Mouse (Mus musculus) lung, adult 2 months (tissue): ENCODE results near the gene Ankrd6. TPM values are rescaled to one million over a fixed set of nuclear protein-coding genes. Genes with fewer than 3 reads are reported as not detected.

Experiments used
- DNase-seq: peaks from one replicate; pipeline ENCODE4 v3.0.0; 2022
- H3K4me1 ChIP-seq: fragments of 200-500 bp; 2 replicates; pipeline ENCODE4 v1.6.1; 2011; ENCODE audit warnings: low read length; ENCODE audit not compliant: control insufficient read depth, insufficient read depth
- H3K4me3 ChIP-seq: fragments of 200-500 bp; replicated peaks from 2 replicates; pipeline ENCODE3; 2011; ENCODE audit warnings: low read depth, mild to moderate bottlenecking, control low read depth, low read length; ENCODE audit errors: extremely low read depth
- CTCF ChIP-seq: fragments of 200-500 bp; IDR thresholded peaks from 2 replicates; pipeline ENCODE4 v1.5.1; 2011; ENCODE audit warnings: mild to moderate bottlenecking, low read length, control low read depth; ENCODE audit not compliant: insufficient read depth
- POLR2A ChIP-seq: fragments of 200-500 bp; IDR thresholded peaks from 2 replicates; pipeline ENCODE4 v1.6.1; 2011; ENCODE audit warnings: low read depth, mild to moderate bottlenecking, control low read depth, low read length, borderline replicate concordance; ENCODE audit errors: extremely low read depth
- WGBS: fragments of 180-500 bp; shearing (Covaris S2); methylation state at CpG from one replicate; pipeline ENCODE4 v1.1.7; 2018; 5-methylcytosine and 5-hydroxymethylcytosine counted together
- polyA plus RNA-seq: library from polyadenylated mRNA; depleted of rRNA; stranded (reverse); fragments of >200 nt; gene quantifications from 2 replicates; pipeline ENCODE4 v1.2.3, GENCODE M21; 2012; rRNA removed

Gene Ankrd6
- polyA plus RNA-seq, result 0.34 and 0.72 TPM in 2 replicates

DNA sequence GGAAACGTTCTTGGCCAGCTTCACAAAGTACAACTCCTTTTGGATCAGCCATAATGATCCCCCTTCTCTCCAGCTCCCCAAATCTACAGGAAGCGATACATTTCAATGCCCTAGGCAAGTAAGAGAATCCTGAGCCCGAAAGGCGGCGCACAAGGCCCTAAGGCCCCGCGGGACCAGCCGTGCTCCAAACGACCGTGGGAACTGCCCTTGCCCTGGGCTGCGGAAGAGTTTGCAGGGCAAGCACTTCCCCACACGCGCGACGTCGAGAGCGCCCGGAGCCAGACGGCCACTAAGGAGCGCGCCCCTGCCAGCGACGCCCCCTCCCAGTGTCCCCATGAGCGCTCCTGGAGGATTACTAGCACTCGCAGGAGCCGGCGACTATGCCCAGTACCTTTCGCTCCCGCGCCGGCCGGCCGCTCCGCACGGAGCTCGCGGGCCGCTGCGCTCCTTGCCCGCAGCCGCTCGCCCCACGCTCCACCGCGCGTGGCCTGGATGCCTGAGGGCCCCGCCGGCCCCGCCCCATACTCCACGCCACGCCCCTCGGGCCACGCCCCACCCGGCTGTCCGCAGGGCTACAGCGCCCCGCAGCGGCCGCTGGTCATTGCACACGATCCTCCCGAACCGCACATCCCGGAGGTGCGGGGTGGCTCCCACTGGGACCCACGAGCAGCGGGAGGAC, at the start of gene Ankrd6:
Gene Ankrd6, minus strand, starts transcription at position 486 of the 679 bp plus-strand sequence.
- Histone ChIP-seq H3K4me3 (peak within 1 kb of the TSS; percentile 9), H3K4me1 (peaks cover 2% of the 10 kb centered on the region)
- TF ChIP-seq CTCF (no peak), POLR2A (no peak)
- DNase-seq, result peak; percentile 62
- 2% methylated on average over 66 of the region's 66 CpGs for WGBS

DNA sequence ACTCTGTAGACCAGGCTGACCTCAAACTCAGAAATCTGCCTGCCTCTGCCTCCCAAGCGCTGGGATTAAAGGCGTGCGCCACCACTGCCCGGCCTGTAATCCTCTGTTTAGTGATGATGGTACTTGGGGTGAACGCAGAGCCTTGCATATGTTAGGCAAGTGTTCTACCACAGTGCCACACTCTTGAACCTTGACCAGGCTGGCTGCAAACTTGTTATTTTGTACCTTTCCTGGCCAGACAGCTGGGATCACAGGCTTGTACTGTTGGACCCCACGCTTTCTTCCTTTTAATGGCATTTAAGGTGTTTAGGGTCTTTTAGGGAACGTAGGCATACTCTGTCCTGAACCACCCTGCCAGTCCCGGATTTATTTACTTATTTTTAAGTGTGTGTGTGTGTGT, 48.4 kb upstream of the Ankrd6 start:
- DNase-seq, result no peak
- 94% methylated on average over 8 of the region's 8 CpGs for WGBS
- TF ChIP-seq CTCF (no peak), POLR2A (no peak)
- H3K4me1 ChIP-seq, result no peaks in the 10 kb centered on the region
- no peak overlapping the region for H3K4me3 ChIP-seq

DNA sequence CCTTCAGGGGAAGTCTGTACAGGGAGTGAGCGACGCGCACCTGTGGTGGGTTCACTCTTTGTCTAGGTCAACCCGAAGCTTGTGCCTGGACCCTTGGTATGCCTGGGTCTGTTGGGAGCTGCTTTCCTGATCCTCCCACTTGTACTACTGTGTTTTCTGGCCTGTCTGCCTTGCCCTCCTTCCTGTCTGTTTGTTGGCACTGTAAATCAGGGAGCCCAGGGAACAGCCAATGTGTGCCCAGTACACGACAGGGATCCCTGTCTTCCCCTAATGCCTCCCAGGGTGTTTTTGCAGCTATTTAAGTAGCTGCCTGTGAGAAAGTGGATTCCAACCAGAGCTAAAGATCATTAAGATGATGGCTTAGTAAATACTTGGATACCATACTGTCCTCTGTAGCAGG, 46.9 kb upstream of the Ankrd6 start:
- no peak for DNase-seq
- no peak overlapping the region for H3K4me3 ChIP-seq
- no peak for TF ChIP-seq CTCF
- no peak for TF ChIP-seq POLR2A
- WGBS, result 81% methylated on average over 5 of the region's 5 CpGs
- no peaks in the 10 kb centered on the region for H3K4me1 ChIP-seq

DNA sequence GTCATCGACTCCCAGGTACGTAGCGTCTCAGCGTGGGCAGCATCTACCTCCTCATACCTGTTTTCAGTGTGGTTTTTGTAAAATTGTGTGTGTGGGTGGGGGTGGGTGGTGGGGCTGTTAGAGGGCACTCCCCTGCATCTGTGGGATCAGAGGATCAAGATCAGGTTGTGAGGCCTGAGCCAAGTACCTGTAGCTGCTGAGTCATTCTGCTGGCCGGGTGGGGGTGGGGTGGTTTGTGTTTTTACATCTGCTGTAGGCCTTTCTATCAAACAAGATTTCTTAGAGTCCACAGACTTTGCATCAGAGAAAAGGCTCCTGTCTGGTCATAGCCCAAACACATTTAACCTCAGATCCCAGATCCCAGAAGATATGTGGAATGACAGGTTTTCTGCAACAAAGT, 45.4 kb upstream of the Ankrd6 start:
- no peak overlapping the region for H3K4me3 ChIP-seq

DNA sequence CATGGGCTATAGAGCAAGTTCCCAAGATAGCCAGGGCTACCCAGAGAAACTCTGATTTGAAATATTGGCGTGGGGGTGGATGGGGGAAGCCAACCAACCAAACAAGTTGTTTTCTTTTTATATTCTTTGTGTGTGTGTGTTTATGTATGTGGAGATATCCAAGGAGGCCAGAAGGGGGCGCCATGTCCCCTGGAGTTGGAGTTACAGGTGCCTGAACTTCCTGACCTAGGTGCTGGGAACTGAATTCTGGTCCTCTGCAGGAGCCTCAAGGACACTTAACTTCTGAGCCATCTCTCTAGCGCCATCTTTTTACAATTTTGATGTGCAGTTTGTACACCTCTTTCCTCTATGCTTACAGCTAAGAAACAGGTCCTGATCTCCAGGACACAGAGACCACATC, 43.5 kb upstream of the Ankrd6 start:
- no peak for DNase-seq
- WGBS, result 77% methylated on average over 3 of the region's 3 CpGs
- no peak overlapping the region for H3K4me3 ChIP-seq
- no peaks in the 10 kb centered on the region for H3K4me1 ChIP-seq
- TF ChIP-seq CTCF (no peak), POLR2A (no peak)

More for the DNA sequence above, 45.4 kb upstream of the Ankrd6 start:
- no peaks in the 10 kb centered on the region for H3K4me1 ChIP-seq
- WGBS, result 94% methylated on average over 5 of the region's 5 CpGs
- TF ChIP-seq POLR2A (no peak), CTCF (no peak)
- DNase-seq, result no peak

DNA sequence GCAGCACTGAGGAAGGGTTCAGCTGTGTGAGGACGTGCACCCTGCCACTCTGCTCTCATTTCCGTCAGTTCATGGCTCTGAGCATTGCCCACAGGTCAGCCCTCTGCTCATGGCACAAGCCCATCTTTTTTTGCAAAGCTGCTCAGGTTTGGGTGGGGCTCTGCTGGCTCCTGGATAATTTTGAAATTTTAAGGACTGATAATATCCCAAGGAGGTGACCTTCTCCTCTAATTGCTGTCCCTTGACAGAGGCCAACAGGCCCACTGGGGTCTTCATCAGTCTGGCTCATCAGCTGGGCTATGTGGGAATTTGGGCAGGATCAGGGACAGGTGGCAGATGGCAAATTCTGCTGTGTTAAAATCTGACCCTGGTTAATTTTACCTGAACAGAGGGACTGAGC, 38.7 kb upstream of the Ankrd6 start:
- H3K4me1 ChIP-seq, result no peaks in the 10 kb centered on the region
- TF ChIP-seq CTCF, result no peak
- TF ChIP-seq POLR2A, result no peak
- H3K4me3 ChIP-seq, result no peak overlapping the region
- WGBS, result 83% methylated on average over 2 of the region's 2 CpGs
- no peak for DNase-seq

DNA sequence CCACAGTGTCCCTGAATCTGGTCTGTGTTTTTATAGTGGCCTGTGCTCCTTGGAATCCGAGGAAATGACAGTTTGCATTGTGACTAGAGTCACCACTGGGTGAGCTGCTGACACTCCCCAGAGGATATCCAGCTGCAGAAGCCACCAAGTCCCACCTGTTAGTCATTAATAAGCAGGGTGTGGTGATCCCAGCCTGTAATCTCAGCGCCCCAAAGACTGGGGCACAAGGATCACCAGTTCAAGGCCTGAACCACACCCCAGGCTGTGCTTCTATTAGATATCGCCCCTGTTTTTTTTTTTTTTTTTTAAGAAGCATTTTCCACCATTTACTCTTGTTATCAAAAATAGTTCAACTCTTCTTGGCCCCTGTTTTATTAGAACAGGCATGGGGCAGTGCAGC, 36.4 kb upstream of the Ankrd6 start:
- TF ChIP-seq CTCF (no peak), POLR2A (no peak)
- no peak overlapping the region for H3K4me3 ChIP-seq
- H3K4me1 ChIP-seq, result no peaks in the 10 kb centered on the region
- WGBS, result 61% methylated on average over 3 of the region's 3 CpGs
- DNase-seq, result no peak

DNA sequence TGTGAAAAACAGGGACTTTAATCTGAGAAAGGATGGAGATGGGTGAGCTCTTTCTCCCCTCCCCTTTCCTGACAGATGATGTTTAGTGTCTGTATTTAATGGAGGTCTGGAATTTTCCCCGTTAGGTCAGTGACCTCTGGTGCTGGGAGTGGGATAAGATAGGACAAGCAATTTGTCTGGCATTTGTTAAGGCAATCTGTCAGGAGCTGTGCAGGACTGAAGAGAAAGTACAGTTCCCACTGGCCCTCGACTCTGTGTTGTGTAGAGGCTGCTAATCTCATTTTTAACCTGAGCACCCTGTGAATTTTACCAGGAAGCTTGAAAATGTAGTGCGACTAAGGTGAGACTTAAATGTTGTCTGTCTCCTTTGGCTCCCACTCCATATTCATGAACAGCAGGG, 35.0 kb upstream of the Ankrd6 start:
- Histone ChIP-seq H3K4me1 (no peaks in the 10 kb centered on the region), H3K4me3 (no peak overlapping the region)
- no peak for TF ChIP-seq CTCF
- TF ChIP-seq POLR2A, result no peak
- WGBS, result 40% methylated on average over 3 of the region's 3 CpGs
- no peak for DNase-seq

DNA sequence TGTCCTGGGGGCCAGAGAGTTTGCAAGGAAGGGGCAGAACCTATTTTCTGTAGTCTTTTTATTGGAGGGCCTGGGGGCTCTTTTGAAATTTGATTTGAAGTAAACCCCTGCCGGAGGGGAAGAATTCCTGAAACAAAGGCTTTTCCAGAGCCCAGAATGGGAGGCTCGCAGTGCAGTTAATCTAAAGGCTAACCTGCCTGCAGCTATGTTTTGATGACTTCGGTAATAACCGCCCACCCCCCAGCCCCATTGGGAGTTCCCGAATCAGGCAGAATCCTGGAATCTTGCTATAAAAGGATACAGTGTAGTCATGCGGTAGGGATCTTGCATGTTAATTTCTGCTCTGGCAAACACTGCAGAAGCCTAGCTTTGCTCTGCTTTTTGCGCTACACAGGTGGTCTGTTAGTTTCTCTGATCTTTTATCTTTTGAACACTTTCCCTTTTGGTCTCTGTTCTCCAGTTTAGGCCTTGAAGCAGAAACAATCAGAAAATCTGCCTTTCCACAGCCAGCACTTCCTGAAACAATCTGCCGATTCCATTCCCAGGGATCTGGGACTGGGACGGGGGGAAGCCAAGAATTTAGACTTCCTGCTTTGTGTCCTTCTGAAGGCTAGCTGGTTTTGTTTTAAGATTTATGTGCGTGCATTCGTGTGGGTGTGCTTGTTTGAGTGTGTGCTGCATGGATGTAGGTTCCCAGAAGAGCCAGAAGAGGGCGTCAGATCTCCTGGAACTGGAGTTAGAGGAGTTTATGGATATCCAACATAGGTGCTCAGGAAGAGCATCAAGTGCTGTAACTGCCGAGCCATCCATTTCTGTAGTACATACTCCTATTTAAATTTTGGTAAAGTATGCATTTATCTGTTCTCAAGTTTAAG, 34.4 kb upstream of the Ankrd6 start:
- Histone ChIP-seq H3K4me3 (no peak overlapping the region), H3K4me1 (no peaks in the 10 kb centered on the region)
- no peak for DNase-seq
- TF ChIP-seq POLR2A (no peak), CTCF (no peak)
- 48% methylated on average over 13 of the region's 13 CpGs for WGBS

DNA sequence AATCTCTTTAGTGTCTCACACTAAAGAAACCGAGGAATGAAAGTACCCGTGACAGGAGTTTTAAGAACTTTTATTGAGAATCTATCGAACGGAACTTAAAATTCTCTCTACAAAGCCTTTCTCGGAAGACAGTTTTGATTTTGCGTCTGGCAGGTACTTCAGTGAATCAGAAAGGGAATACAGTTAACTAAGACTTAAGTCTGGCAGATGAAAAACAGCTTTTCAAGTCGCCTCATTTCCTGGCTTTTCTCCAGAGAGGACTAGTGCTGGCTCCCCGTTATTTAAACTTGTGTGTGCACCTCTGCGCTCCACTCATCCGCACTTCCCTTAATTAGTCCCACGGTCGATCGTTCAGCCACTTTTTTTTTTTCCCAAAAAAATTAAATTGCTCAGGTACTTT, 33.6 kb upstream of the Ankrd6 start:
- no peaks in the 10 kb centered on the region for H3K4me1 ChIP-seq
- TF ChIP-seq POLR2A (no peak), CTCF (no peak)
- H3K4me3 ChIP-seq, result peak overlapping the region; percentile 35
- 7% methylated on average over 13 of the region's 13 CpGs for WGBS
- no peak for DNase-seq
